Mouse (Mus musculus) liver, embryonic 11.5 days (tissue): ENCODE data around the gene Inha. TPM values are rescaled to one million over a fixed set of nuclear protein-coding genes. Genes with fewer than 3 reads are reported as not detected.

ENCODE experiments used
- ATAC-seq: fragments of 200-750 bp; cut with Nextera tagmentation; replicated peaks from 2 replicates; pipeline ENCODE4 v1.8.0; 2017; ENCODE audit warnings: moderate number of reproducible peaks, mild to moderate bottlenecking, moderate TSS enrichment, moderate library complexity; ENCODE audit not compliant: low FRiP score
- DNase-seq: peaks from one replicate; pipeline ENCODE4 v3.0.0-alpha.2; 2017; ENCODE audit warnings: low spot score
- H3K27ac ChIP-seq: fragments of 300-500 bp; sonication (generic); 2 replicates; pipeline ENCODE4 v1.5.1; 2014; ENCODE audit warnings: mild to moderate bottlenecking, low read depth, low read length, control low read depth
- H3K27me3 ChIP-seq: fragments of 300-500 bp; sonication (generic); replicated peaks from 2 replicates; pipeline ENCODE4 v1.6.1; 2014; ENCODE audit warnings: low read length, mixed read lengths; ENCODE audit not compliant: control insufficient read depth, insufficient read depth
- H3K36me3 ChIP-seq: fragments of 300-500 bp; sonication (generic); 2 replicates; pipeline ENCODE4 v1.6.1; 2014; ENCODE audit warnings: mild to moderate bottlenecking, low read length, moderate library complexity, mixed read lengths; ENCODE audit not compliant: control insufficient read depth, insufficient read depth
- H3K4me1 ChIP-seq: fragments of 300-500 bp; sonication (generic); replicated peaks from 2 replicates; pipeline ENCODE4 v1.6.1; 2014; ENCODE audit warnings: low read length, mixed read lengths; ENCODE audit not compliant: control insufficient read depth, insufficient read depth
- H3K4me2 ChIP-seq: fragments of 300-500 bp; sonication (generic); 2 replicates; pipeline ENCODE4 v1.6.1; 2014; ENCODE audit warnings: mild to moderate bottlenecking, control low read depth, moderate library complexity
- H3K4me3 ChIP-seq: fragments of 300-500 bp; sonication (generic); 2 replicates; pipeline ENCODE4 v1.5.1; 2014; ENCODE audit warnings: low read depth, low read length, control low read depth
- H3K9ac ChIP-seq: fragments of 300-500 bp; sonication (generic); 2 replicates; pipeline ENCODE4 v1.6.1; 2014; ENCODE audit warnings: low read depth, low read length, control low read depth
- H3K9me3 ChIP-seq: fragments of 300-500 bp; sonication (generic); 2 replicates; pipeline ENCODE4 v1.6.1; 2016; ENCODE audit warnings: low read length, inconsistent platforms, mixed read lengths; ENCODE audit not compliant: control insufficient read depth
- WGBS: fragments of 180-500 bp; shearing (Covaris S2); extraction: QIAGEN DNeasy Blood & Tissue Kit; methylation state at CpG from one replicate; pipeline ENCODE4 v1.1.7; 2014; 5-methylcytosine and 5-hydroxymethylcytosine counted together
- polyA plus RNA-seq: library from polyadenylated mRNA; unstranded; fragments of >200 nt; fragmentation: Nextera tagmentation; extraction: Ambion mirVana; gene quantifications from 2 replicates; pipeline ENCODE4 v1.2.1, GENCODE M21; 2014

The Inha gene
- polyA plus RNA-seq, 1 experiment from 2014 or later, result 1.4 TPM

DNA sequence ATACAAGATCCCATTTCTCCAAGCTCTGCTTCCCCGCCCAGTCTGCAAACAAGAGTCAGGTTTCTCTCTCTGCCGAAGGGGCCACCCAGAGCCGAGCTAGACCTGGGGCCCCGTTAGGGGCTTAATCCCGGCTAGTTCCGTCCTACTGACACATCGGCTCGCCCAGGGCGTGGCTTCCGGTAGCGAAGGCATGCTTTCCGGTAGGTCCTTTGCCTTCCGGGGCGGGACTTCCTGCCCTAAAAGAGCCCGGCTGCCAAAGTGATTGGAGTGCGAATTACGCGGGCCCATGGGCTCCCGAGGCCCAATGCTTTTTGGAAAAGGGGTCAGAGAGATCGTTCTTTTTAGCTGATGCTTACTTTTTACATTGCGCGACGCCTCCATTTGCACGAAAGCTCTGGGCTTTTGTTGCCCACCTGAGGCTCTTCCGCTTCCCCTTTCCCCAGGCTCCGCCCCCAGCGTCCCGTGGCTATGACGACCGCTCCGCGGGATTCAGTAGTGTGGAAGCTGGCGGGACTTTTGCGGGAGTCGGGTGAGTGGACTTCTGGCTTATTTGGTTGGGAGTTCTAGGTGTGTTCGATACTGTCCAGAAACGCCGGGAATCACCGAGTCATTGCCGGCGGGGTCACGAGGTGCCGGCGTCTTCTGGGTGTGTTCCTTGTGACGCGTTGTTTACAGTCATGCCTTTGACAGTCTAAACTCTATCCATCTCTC is 14.6 kb downstream of the Inha start, which contains the start of gene Stk11ip:
TSS of gene Stk11ip (plus strand) at position 209 of the 711 bp plus-strand sequence.
- H3K4me3 ChIP-seq, result peak within 1 kb of the TSS; percentile 67
- H3K4me1 ChIP-seq, result peaks cover 3% of the 10 kb centered on the region; the same call in 1 of the 2 replicates
- peak; percentile 97 for ATAC-seq
- H3K4me2 ChIP-seq, result peak within 1 kb of the TSS; percentile 83
- peak; percentile 96 for DNase-seq
- peak within 1 kb of the TSS; percentile 70 for H3K27ac ChIP-seq
- H3K9me3 ChIP-seq, result no peaks in the 10 kb centered on the region
- H3K36me3 ChIP-seq, result no peaks in the 10 kb centered on the region; the same call in 1 of the 2 replicates
- peak within 1 kb of the TSS; percentile 49 for H3K9ac ChIP-seq
- H3K27me3 ChIP-seq, result no peaks in the 10 kb centered on the region
- WGBS, result under 1% methylated on average over 46 of the region's 46 CpGs

DNA sequence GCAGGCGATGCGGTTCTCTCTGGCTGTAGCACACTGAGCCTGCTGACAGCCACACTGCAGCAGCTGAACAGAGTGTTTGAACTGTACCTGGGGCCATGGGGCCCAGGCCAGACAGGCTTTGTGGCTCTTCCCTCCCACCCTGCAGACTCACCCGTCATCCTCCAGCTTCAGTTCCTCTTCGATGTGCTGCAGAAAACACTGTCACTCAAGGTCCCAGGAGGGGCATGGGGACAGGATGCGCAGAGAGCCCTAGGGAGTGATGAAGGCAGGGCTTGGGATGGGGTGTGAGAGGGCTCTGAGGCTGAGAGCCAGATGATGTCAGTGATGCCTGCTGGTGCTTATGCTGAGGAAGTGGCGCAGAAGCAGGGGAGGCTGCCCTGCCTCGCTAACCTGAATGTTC is 17.8 kb downstream of the Inha start:
- WGBS, result 74% methylated on average over 7 of the region's 7 CpGs
- Histone ChIP-seq H3K36me3 (peaks cover 7% of the 10 kb centered on the region; the same call in 1 of the 2 replicates), H3K27me3 (no peaks in the 10 kb centered on the region), H3K4me1 (peaks cover 3% of the 10 kb centered on the region; the same call in 1 of the 2 replicates), H3K4me2 (no peak overlapping the region), H3K4me3 (no peak overlapping the region), H3K9ac (no peak overlapping the region), H3K27ac (no peak overlapping the region), H3K9me3 (no peaks in the 10 kb centered on the region)
- ATAC-seq, result no peak
- DNase-seq, result no peak

GRCm38 (mm10) chr1:75530546-75530945 is 23.7 kb downstream of the Inha start:
- WGBS, result 86% methylated on average over 4 of the region's 4 CpGs
- Histone ChIP-seq H3K9ac (no peak overlapping the region), H3K4me3 (no peak overlapping the region), H3K4me2 (no peak overlapping the region), H3K27me3 (no peaks in the 10 kb centered on the region), H3K9me3 (no peaks in the 10 kb centered on the region), H3K27ac (no peak overlapping the region), H3K36me3 (peaks cover 11% of the 10 kb centered on the region; the same call in 1 of the 2 replicates), H3K4me1 (no peaks in the 10 kb centered on the region)
- ATAC-seq (no peak), DNase-seq (no peak)

- Histone ChIP-seq H3K27ac (no peak overlapping the region), H3K36me3 (peaks cover 17% of the 10 kb centered on the region; the same call in 1 of the 2 replicates), H3K4me2 (no peak overlapping the region), H3K4me3 (no peak overlapping the region), H3K27me3 (no peaks in the 10 kb centered on the region), H3K9ac (no peak overlapping the region), H3K9me3 (no peaks in the 10 kb centered on the region), H3K4me1 (no peaks in the 10 kb centered on the region)
- DNase-seq (no peak), ATAC-seq (no peak)
- WGBS, result 84% methylated on average over 19 of the region's 19 CpGs
Measured at GRCm38 (mm10) chr1:75532280-75533172, 25.6 kb downstream of the Inha start.

- Histone ChIP-seq H3K9ac (no peak overlapping the region), H3K27ac (no peak overlapping the region), H3K4me1 (no peaks in the 10 kb centered on the region), H3K4me3 (no peak overlapping the region), H3K36me3 (peaks cover 14% of the 10 kb centered on the region; the same call in 1 of the 2 replicates), H3K4me2 (no peak overlapping the region), H3K27me3 (no peaks in the 10 kb centered on the region), H3K9me3 (no peaks in the 10 kb centered on the region)
- ATAC-seq (no peak), DNase-seq (no peak)
- 86% methylated on average over 19 of the region's 19 CpGs for WGBS
Measured at GRCm38 (mm10) chr1:75533325-75534252, 26.7 kb downstream of the Inha start.

DNA sequence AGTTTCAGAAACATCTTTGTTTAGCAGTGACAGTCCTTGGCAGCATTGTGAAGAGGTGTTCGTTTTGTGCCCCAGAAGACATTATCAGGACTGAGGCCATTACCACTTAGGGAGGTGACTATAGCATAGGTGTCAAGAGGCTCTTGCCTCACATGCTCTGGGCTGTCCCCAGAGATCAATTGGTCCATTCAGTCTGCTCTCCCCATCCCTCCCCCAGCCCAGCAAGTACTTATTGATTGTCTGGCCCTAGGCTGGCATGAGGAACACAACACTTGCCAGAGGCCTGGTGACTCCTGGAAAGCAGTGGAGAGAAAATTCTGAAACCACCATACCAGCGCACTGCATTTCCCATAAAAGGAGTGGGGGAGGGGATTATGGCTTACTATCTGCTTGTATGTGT is 30.7 kb downstream of the Inha start:
- Histone ChIP-seq H3K4me3 (no peak overlapping the region), H3K27ac (no peak overlapping the region), H3K27me3 (no peaks in the 10 kb centered on the region), H3K36me3 (peaks cover 14% of the 10 kb centered on the region; the same call in 1 of the 2 replicates), H3K9ac (no peak overlapping the region), H3K9me3 (no peaks in the 10 kb centered on the region), H3K4me2 (no peak overlapping the region), H3K4me1 (no peaks in the 10 kb centered on the region)
- no peak for DNase-seq
- WGBS, result 69% methylated on average over 2 of the region's 2 CpGs
- no peak for ATAC-seq

GRCm38 (mm10) chr1:75538597-75539190 is 31.8 kb downstream of the Inha start:
- Histone ChIP-seq H3K9ac (no peak overlapping the region), H3K27ac (no peak overlapping the region), H3K36me3 (peaks cover 14% of the 10 kb centered on the region; the same call in 1 of the 2 replicates), H3K4me1 (no peaks in the 10 kb centered on the region), H3K4me3 (no peak overlapping the region), H3K9me3 (no peaks in the 10 kb centered on the region), H3K4me2 (no peak overlapping the region), H3K27me3 (no peaks in the 10 kb centered on the region)
- no peak for DNase-seq
- WGBS, result 75% methylated on average over 9 of the region's 9 CpGs
- no peak for ATAC-seq

GRCm38 (mm10) chr1:75541496-75541895 is 34.6 kb downstream of the Inha start:
- H3K27me3 ChIP-seq, result peaks cover 14% of the 10 kb centered on the region
- H3K4me2 ChIP-seq, result no peak overlapping the region
- no peak overlapping the region for H3K27ac ChIP-seq
- ATAC-seq (no peak), DNase-seq (no peak)
- H3K36me3 ChIP-seq, result peaks cover 4% of the 10 kb centered on the region; the same call in 1 of the 2 replicates
- no peak overlapping the region for H3K9ac ChIP-seq
- no peaks in the 10 kb centered on the region for H3K9me3 ChIP-seq
- H3K4me1 ChIP-seq, result no peaks in the 10 kb centered on the region
- H3K4me3 ChIP-seq, result no peak overlapping the region
- WGBS, result 80% methylated on average over 7 of the region's 7 CpGs
